Mouse (Mus musculus): ENCODE data around the gene Wscd1.

DNA sequence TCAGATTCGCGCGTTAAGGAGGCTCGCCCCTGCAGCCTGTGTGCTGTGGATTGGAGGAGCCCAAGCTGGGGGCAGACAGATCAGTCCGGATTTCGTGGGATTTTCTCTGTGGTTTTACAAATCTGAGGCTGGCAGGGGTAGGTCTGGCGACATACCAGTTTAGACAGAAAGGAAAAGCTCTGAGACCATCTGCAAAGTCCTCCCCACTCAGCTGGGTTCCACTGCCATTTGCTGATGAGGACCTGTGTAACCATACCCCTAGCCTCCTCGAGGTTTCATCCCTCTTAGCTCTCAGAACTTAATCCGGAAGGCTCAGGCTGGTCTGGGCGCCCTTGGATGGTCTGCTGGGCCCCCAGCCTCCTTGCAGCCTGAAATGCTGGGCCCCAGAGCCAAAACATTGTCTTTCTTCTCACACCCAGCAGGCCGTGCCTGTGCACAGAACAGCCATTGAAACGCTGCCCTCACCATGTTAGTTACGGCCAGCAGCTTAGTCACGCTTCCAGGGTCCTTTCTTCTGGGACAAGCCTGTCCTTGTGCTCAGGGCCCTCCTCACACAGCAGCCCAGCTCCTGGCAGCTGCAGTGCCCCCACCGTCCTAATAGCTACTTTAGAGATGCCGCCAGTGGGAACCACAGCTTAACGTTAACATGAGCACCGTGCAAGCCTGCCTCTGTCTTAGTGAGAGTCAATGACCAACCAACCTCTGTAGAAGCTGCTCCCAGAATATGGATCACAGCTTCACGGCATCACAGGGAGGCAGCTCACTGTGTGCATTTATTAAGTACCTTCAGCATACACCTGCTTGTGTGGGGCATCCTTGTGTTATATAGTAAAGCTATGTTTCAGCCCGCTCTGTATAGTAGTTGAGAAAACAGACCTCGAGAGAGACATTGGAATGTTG is 8.7 kb downstream of the Wscd1 start:
- no peak for TF ChIP-seq CTCF (IDR thresholded peaks at IDR 0.05; ENCODE audit: extremely low read depth, insufficient read depth, low read length)
- no peak for TF ChIP-seq POLR2A (IDR thresholded peaks at IDR 0.05; ENCODE audit: extremely low read depth, insufficient read depth, low read length)

Measured in cortical plate, adult 2 months (tissue).